Mouse (Mus musculus) neural tube, embryonic 14.5 days (tissue): ENCODE measurements around the gene Nploc4. TPM values are rescaled to one million over a fixed set of nuclear protein-coding genes. Genes with fewer than 3 reads are reported as not detected.
"Not testable (repeated sequence)": the region's sequence is repeated elsewhere in the genome, so short reads cannot be mapped to it uniquely, and the experiment has no call there.

Experiments
- ATAC-seq: fragments of 200-750 bp; cut with Nextera tagmentation; 2 replicates; pipeline ENCODE4 v1.8.0; 2017; ENCODE audit warnings: low read depth, mild to moderate bottlenecking, moderate TSS enrichment, moderate library complexity
- H3K27ac ChIP-seq: fragments of 300-500 bp; sonication (generic); 2 replicates; pipeline ENCODE4 v1.5.1; 2014; ENCODE audit warnings: low read depth, mild to moderate bottlenecking, control low read depth, low read length, moderate library complexity, mixed read lengths
- H3K27me3 ChIP-seq: fragments of 300-500 bp; sonication (generic); 2 replicates; pipeline ENCODE4 v1.6.1; 2014; ENCODE audit warnings: low read length; ENCODE audit not compliant: control insufficient read depth, insufficient read depth
- H3K36me3 ChIP-seq: fragments of 300-500 bp; sonication (generic); 2 replicates; pipeline ENCODE4 v1.6.1; 2014; ENCODE audit warnings: low read length, mixed read lengths; ENCODE audit not compliant: control insufficient read depth, insufficient read depth
- H3K4me1 ChIP-seq: fragments of 300-500 bp; sonication (generic); 2 replicates; pipeline ENCODE4 v1.6.1; 2014; ENCODE audit warnings: low read length; ENCODE audit not compliant: control insufficient read depth, insufficient read depth
- H3K4me2 ChIP-seq: fragments of 300-500 bp; sonication (generic); 2 replicates; pipeline ENCODE4 v1.6.1; 2014; ENCODE audit warnings: mild to moderate bottlenecking, low read depth, low read length, control low read depth
- H3K4me3 ChIP-seq: fragments of 300-500 bp; sonication (generic); 2 replicates; pipeline ENCODE4 v1.5.1; 2014; ENCODE audit warnings: low read depth, low read length, control low read depth, mixed read lengths
- H3K9ac ChIP-seq: fragments of 300-500 bp; sonication (generic); replicated peaks from 2 replicates; pipeline ENCODE4 v1.6.1; 2014; ENCODE audit warnings: low read depth, mild to moderate bottlenecking, control low read depth, low read length, mixed read lengths
- H3K9me3 ChIP-seq: fragments of 300-500 bp; sonication (generic); 2 replicates; pipeline ENCODE4 v1.6.1; 2016; ENCODE audit warnings: low read length; ENCODE audit not compliant: control insufficient read depth
- WGBS: fragments of 180-500 bp; shearing (Covaris S2); extraction: QIAGEN DNeasy Blood & Tissue Kit; methylation state at CpG from one replicate; pipeline ENCODE4 v1.1.7; 2014; 5-methylcytosine and 5-hydroxymethylcytosine counted together
- polyA plus RNA-seq: library from polyadenylated mRNA; unstranded; fragments of >200 nt; fragmentation: Nextera tagmentation; extraction: Ambion mirVana; gene quantifications from 2 replicates; pipeline ENCODE4 v1.2.1, GENCODE M21; 2014

Gene Nploc4
- polyA plus RNA-seq, 1 experiment from 2014 or later, result 31.1 TPM

DNA sequence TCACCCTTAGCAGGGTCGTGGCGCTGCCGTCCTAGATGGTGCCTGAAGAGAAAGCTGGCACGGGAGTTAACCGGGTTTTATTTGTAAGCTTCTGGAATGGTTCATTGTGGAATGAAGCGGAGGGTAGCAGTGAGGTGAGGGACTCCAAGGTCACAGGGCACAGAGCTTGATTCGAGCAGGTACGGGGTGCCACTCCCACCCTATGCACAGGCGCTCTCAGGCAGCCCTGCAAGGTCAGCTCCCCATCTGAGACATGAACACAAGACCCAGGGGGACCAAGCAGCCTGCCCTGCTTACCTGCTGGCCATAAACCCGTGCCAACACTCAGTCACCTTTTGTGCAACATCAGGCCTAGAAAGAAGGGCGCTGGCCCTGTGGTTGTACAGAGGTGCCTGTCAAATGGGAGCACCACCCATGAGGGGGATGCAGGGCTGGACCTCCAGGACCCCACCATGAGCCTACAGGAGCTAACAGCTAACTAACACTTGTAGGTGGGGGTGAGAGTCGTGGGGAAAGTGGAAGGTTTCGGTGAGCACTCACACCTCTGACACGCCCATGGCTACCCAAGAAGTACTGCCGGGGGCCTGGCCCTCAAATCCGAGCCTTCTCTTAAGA, 88.0 kb downstream of the Nploc4 start:
- peak; percentile 1; the same call in 1 of the 2 replicates for ATAC-seq
- no peaks in the 10 kb centered on the region for H3K27me3 ChIP-seq
- peaks cover 33% of the 10 kb centered on the region for H3K4me1 ChIP-seq

DNA sequence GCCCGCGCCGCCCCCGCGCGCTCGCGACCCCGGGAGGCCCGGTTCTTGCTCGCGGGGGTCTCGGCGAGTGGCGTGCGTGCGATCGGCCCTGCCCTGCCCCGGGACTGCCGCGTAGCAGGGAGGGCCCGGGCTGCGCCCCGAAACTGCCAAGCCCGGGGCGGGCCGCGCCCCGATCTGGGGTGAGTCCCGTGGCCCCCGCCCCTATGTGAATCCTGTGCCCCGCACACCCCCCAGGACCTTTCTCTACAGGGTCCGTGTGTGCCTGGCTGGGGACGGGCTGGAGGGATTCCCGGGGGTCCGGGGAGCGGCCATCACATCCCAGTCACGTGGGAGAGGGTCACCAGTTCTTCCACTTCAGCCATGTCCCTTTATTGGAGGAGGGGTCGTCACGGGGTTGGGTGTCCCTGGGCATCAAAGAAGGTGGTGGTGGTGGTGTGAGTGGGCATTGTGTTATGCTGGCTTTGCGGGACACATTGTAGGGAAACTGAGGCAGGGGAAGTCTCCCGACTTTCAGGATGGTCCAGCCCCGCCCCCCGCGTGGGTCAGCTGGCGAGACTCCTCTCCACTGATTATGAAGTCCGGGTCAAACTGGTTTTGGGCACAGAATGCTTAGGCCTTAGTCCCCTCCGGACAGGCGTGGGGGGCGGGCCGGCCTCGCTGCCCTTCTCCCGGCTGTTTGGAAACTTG, 88.7 kb downstream of the Nploc4 start:
- H3K27me3 ChIP-seq, result no peaks in the 10 kb centered on the region
- WGBS, result 6% methylated on average over 46 of the region's 53 CpGs
- peak overlapping the region; percentile 100 for H3K9ac ChIP-seq
- H3K36me3 ChIP-seq, result peaks cover 9% of the 10 kb centered on the region
- H3K4me2 ChIP-seq, result peak overlapping the region; percentile 98
- peak; percentile 15 for ATAC-seq
- peak overlapping the region; percentile 100 for H3K4me3 ChIP-seq
- peak overlapping the region; percentile 100 for H3K27ac ChIP-seq
- H3K9me3 ChIP-seq, result no peaks in the 10 kb centered on the region
- H3K4me1 ChIP-seq, result peaks cover 33% of the 10 kb centered on the region

More for the DNA sequence above, 88.0 kb downstream of the Nploc4 start:
- H3K9ac ChIP-seq, result peak overlapping the region; percentile 100
- H3K36me3 ChIP-seq, result peaks cover 9% of the 10 kb centered on the region
- H3K9me3 ChIP-seq, result no peaks in the 10 kb centered on the region
- H3K27ac ChIP-seq, result peak overlapping the region; percentile 100
- peak overlapping the region; percentile 100 for H3K4me3 ChIP-seq
- 7% methylated on average over 16 of the region's 16 CpGs for WGBS
- H3K4me2 ChIP-seq, result peak overlapping the region; percentile 98

DNA sequence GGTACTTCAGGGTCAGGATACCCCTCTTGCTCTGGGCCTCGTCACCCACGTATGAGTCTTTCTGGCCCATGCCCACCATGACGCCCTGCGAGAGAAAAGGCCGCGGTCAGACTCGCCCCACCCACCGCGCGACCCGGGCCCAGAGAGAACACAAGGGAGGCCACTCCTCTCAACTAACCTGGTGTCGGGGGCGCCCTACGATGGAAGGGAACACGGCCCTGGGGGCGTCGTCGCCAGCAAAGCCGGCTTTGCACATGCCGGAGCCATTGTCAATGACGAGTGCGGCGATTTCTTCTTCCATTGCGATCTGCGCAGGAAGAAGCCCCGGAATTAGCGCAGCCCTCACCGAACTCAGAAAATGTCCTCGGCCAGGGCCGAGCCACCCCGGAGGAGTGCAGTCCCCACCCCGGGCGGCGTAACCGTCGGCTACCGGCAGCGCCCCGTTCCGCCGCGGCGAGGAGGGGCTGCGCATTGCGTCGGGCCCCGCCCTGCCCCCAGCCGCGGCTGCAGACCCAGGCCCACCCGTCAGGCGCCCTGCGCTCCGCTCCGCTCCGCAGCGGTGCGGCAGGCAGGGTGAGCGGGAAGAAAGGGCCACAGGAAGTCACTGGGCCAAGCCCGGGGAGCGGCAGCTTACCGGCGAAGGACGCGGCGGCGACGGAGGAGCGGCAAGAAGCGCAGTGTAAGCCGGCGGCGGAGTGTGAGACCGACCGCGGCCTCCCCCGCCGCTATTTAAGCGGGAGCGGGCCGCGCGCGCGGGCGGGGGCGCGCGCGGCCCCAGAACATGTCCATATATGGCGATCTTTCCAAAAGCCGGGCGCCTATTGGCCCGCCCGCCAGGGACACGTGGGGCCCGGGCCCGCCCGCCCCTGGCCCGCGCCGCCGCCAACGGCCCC, 89.5 kb downstream of the Nploc4 start, which contains the start of gene Actg1:
Actg1 (minus strand) TSS at position 752 of the 893 bp plus-strand sequence.
- 2% methylated on average over 101 of the region's 103 CpGs for WGBS
- H3K4me2 ChIP-seq, result peak within 1 kb of the TSS; percentile 98
- no peaks in the 10 kb centered on the region for H3K27me3 ChIP-seq

DNA sequence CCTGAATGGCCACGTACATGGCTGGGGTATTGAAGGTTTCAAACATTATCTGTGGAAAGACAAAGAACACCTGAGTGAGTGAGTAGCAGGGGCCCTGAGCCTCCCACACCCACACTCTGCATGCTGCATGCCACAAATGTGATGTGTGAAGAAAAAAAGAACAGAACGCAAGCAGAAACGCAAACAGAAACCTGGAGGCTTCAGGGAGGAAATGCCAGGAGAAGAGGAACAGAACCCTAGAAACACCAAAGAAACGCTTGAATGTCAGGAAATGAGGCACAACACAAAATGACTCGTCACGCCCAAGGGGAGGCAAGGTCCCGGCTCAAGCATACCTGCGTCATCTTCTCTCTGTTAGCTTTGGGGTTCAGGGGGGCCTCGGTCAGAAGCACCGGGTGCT, 90.2 kb downstream of the Nploc4 start:
- 14% methylated on average over 9 of the region's 10 CpGs for WGBS

More for the DNA sequence above, 89.5 kb downstream of the Nploc4 start, which contains the start of gene Actg1:
- peak within 1 kb of the TSS; percentile 100 for H3K9ac ChIP-seq
- peaks cover 26% of the 10 kb centered on the region for H3K4me1 ChIP-seq
- ATAC-seq, result peak; percentile 82
- H3K36me3 ChIP-seq, result peaks cover 9% of the 10 kb centered on the region
- H3K27ac ChIP-seq, result peak within 1 kb of the TSS; percentile 100
- H3K9me3 ChIP-seq, result no peaks in the 10 kb centered on the region
- peak within 1 kb of the TSS; percentile 100 for H3K4me3 ChIP-seq

DNA sequence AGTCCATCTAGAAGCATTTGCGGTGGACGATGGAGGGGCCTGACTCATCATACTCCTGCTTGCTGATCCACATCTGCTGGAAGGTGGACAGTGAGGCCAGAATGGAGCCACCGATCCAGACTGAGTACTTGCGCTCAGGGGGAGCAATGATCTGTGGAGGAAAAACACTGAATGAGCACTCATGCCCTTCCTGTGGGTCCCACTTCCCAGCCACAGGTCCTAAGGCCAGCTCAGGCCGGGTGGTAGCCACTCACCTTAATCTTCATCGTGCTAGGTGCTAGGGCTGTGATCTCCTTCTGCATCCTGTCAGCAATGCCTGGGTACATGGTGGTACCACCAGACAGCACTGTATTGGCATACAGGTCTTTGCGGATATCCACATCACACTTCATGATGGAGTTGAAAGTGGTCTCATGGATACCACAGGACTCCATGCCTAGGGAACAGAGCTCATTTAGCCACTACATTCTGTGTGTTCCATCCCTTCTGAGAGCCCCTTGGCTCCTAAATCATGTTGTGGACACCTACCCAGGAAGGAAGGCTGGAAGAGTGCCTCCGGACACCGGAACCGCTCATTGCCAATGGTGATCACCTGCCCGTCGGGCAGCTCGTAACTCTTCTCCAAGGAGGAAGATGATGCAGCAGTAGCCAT, 91.0 kb downstream of the Nploc4 start:
- not testable (repeated sequence) for H3K9me3 ChIP-seq, H3K27me3 ChIP-seq, ATAC-seq, H3K36me3 ChIP-seq, H3K27ac ChIP-seq
- peak overlapping the region; percentile 47 for H3K9ac ChIP-seq
- 47% methylated on average over 11 of the region's 13 CpGs for WGBS
- peak overlapping the region; percentile 44 for H3K4me3 ChIP-seq
- H3K4me1 ChIP-seq, result peaks cover 19% of the 10 kb centered on the region
- H3K4me2 ChIP-seq, result peak overlapping the region; percentile 76

More for the DNA sequence above, 90.2 kb downstream of the Nploc4 start:
- H3K27ac ChIP-seq, result peak overlapping the region; percentile 100
- peaks cover 9% of the 10 kb centered on the region for H3K36me3 ChIP-seq
- peak overlapping the region; percentile 100 for H3K9ac ChIP-seq
- no peak for ATAC-seq
- peak overlapping the region; percentile 98 for H3K4me2 ChIP-seq
- no peaks in the 10 kb centered on the region for H3K27me3 ChIP-seq
- no peaks in the 10 kb centered on the region for H3K9me3 ChIP-seq
- peaks cover 19% of the 10 kb centered on the region for H3K4me1 ChIP-seq
- peak overlapping the region; percentile 100 for H3K4me3 ChIP-seq

DNA sequence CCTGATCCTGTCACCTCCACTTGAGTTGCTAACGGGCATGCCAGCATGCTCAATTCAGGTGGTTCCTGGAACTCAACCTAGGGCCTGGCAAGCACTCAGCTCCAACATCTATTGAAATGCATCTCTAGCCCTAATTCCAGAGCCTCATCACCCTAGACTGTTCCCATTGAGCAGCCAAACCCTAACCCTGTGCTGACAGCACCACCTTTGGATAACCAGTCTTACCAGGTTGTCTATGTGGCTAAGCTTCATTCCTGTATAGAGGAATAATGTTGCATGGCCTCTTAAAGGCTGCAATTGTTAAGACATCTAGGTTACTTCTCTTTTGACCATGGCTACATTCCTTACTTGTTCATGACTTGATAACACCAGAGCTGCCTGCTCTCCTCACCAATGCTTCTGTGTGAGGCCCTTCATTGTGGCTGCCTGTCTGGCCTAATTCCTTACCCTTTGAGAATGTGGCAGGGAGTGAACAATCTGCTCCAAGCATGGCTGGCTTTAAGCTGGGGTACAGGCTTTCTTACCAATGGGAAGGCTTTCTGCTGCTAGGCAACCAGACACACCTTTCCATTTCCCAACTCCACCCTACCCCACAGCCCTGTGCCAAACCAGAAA, 92.3 kb downstream of the Nploc4 start:
- no peaks in the 10 kb centered on the region for H3K27me3 ChIP-seq
- H3K9ac ChIP-seq, result peak overlapping the region; percentile 33; the same call in 1 of the 2 replicates
- peak overlapping the region; percentile 25 for H3K4me3 ChIP-seq
- H3K9me3 ChIP-seq, result no peaks in the 10 kb centered on the region
- H3K4me1 ChIP-seq, result peaks cover 12% of the 10 kb centered on the region; the same call in 1 of the 2 replicates
- H3K4me2 ChIP-seq, result peak overlapping the region; percentile 78
- H3K27ac ChIP-seq, result peak overlapping the region; percentile 35; the same call in 1 of the 2 replicates
- ATAC-seq, result no peak
- WGBS, result 33% methylated on average over 1 of the region's 1 CpGs
- H3K36me3 ChIP-seq, result peaks cover 9% of the 10 kb centered on the region

DNA sequence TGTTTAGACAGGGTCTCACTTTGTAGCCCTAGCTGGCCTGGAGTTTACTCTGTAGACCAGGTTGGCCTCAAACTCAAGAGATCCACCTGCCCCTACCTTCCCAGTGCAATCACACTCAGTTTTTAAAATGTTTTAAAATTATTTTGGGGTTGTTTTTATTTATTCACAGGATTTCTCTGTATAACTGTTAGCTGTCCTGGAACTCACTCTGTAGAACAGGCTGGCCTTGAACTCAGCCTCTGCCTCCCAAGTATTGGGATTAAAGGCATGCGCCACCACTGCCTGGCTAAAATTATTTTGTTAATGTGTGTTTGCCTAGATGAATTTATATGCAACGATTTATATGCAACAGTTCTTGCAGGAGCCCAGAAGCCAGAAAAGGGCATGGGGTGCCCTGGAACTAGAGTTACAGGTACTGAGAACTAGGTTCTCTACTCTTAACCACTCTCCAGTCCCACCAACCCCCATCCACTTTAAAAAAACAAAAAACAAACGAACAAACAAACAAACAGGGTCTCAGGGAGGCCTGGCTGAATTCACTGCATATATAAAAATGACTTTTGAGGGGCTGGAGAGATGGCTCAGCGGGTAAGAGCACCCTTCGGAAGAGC, 93.1 kb downstream of the Nploc4 start:
- H3K27ac ChIP-seq, result no peak overlapping the region

More for the DNA sequence above, 93.1 kb downstream of the Nploc4 start:
- H3K4me3 ChIP-seq, result peak overlapping the region; percentile 25; the same call in 1 of the 2 replicates
- no peaks in the 10 kb centered on the region for H3K27me3 ChIP-seq
- no peak for ATAC-seq
- peak overlapping the region; percentile 78 for H3K4me2 ChIP-seq
- H3K36me3 ChIP-seq, result peaks cover 9% of the 10 kb centered on the region
- peaks cover 9% of the 10 kb centered on the region; the same call in 1 of the 2 replicates for H3K4me1 ChIP-seq
- 57% methylated on average over 5 of the region's 5 CpGs for WGBS
- H3K9ac ChIP-seq, result no peak overlapping the region
- H3K9me3 ChIP-seq, result no peaks in the 10 kb centered on the region
